Mouse (Mus musculus): Measurements from ENCODE around the gene Ucn2. TPM values are rescaled to one million over a fixed set of nuclear protein-coding genes. Genes with fewer than 3 reads are reported as not detected.

Gene Ucn2
- under 1 TPM; 0.33 to 0.40 TPM for total RNA-seq (2021)

DNA sequence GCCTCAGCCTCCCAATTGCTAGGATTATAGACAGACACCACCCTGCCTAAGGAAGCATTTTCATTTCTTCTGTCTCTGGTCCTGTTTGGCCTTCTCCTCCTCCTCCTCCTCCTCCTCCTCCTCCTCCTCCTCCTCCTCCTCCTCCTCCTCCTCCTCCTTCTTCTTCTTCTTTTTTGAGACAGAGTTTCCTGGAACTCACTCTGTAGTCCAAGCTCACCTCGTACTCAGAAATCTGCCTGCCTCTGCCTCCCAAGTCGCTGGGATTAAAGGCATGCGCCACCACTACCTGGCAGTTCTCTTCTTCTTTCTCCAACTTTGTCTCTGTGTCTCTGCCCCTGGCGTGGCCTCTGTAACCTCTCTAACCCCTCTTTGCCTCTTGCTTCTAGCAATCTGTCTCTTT lies at the start of gene Ucn2:
Gene Ucn2 (plus strand): TSS at position 301 of the 400 bp plus-strand sequence.
- no peak for DNase-seq

DNA sequence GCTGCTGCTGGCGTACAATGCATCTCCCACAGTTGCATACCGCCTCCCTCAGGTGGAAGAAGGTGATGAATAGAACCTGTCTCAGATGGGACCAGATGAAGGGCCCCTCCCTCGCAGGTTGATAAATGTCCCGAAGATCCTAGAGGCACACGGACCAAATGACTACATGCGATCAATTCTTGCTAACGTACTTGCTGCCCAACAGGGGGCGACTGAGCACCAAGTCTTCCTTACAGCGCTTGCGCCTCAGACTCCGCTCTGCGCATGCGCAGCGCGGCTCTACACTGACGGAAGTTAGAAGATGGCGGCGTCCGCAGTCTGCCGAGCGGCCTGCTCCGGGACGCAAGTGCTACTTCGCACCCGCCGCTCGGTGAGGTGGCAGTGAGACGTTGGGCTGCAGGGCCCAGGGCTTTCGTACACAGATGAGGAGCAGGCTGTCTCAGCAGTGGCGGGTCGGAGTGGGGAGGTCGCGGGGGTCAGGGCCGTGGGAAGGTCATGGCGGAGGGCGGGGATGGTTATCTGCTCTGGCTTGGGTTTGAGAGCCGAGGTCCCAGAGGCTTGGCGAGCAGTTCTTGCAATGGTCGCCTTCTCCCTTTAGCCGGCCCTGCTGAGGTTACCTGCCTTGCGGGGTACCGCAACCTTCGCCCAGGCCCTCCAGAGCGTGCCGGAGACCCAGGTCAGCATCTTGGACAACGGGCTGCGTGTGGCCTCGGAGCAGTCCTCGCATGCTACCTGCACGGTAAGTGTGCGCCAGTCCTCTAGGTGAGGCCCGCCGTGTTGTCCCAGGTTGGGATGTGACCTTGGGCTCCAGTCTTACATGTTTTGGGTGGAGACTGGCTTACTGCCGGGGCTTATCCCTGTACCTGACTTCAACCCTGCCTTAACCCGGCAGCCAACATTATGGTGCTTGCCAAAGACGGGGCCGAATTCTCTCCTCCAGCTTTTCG lies 49.1 kb upstream of the Ucn2 start, which contains the start of gene Uqcrc1:
Gene Uqcrc1 (plus strand): TSS at position 216 of the 947 bp plus-strand sequence.
- DNase-seq: peak; percentile 90 to 92

DNA sequence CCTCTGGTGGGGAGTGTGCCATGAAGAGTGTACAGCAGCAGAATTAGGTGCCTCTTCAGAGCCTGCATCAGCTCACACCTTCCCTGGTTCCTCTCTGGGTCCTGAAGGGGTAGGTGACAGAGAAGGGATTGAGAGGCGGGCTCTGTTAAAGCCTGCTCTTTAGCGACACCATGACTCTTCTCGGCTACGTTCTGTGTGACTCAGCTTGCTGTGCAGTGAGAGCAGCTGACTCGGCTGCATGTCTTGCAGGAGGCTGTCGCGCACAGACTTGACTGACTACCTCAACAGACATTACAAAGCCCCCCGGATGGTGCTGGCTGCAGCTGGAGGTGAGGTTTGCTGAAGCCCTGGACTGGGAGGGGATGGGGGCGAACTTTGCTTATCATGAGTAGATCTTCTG lies 40.7 kb upstream of the Ucn2 start:
- DNase-seq: no peak

DNA sequence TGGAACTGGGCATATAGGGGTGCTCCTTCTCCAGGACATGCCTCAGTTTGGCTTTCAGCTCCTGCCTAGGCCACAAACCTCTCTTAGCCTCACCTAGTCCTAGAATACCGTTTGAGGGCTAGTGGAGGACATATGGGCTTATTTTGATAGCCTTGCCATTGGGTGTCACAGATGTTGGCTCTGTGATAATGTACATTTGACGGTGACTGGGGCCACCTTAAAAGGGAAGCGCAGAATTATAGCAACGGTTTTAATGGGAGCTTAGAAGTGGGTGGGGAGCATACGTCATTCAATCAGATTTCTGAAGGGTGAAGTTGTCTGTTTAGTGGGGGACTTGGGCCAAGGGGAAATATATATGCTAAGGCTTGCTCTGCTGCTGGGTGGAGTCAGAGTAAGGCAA lies 40.2 kb upstream of the Ucn2 start:
- DNase-seq: no peak

DNA sequence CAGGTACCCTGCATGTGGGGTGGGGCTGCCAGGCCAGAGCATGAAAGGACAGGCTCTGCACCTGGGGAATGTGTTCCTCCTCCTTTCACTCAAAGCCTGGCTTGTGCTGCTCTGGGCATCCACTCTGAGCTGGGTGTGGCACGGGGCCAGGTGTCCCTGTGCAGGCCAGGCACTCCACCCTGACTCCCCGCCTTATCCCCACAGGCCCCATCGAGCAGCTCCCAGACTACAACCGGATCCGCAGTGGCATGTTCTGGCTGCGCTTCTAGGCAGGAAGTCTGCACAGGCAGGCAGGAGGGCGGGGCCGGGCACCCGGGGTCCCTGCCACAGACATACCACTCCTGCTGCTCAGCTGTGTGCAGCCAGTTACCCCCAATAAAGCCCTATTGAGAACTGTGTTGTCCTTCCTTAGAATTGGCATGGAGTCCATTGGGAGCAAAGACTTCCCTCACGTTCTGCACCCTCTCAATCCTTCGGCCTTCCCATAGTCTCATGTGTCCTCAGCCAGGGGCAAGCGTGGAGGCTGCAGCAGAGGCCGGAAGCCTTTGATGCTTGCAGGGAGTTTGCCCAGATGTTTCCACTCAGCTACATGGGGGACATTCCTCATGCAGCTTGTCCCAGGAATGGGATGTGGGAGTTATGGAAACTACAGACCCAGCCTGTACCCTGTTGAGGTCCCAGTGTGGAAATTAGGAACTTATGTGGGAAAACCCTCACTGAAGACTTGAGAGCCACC lies 36.4 kb upstream of the Ucn2 start:
- DNase-seq: no peak

DNA sequence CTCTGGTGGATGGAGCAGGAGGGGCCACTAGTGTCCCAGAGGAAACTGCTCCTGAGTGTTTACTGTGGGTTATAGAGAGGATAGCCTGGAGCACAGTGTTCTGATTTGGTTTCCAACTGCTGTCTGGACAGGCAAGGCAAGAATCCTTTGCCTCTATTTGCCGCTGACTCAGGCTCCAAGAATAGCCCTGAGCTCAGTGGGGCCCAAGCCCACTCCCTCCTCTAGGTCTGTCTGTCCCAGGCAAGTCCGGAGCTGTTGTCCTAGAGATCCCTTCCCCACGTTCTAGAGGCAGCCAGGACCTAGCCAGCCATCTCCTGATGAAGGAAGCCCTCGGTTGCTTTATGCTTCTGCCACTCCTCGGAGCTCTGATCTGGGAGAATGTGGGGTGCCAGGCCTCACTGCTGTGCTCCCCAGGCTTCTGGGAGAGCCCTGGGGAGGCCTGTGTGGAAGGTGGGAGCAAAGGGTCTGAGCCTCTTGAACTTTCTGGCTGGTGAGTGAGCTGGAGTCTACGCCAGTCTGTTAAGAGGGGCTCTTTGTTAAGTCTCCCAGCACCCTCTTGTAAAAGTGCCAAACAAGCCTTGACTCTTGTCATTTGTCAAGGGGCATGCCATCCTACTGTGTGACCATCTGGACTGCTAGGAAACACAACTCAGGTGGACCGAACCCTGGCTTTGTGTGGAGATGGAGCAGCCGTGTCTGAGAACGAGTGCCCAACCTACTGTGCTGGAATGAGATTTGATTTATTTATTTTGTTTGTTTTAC lies 35.7 kb upstream of the Ucn2 start:
- DNase-seq: no peak

DNA sequence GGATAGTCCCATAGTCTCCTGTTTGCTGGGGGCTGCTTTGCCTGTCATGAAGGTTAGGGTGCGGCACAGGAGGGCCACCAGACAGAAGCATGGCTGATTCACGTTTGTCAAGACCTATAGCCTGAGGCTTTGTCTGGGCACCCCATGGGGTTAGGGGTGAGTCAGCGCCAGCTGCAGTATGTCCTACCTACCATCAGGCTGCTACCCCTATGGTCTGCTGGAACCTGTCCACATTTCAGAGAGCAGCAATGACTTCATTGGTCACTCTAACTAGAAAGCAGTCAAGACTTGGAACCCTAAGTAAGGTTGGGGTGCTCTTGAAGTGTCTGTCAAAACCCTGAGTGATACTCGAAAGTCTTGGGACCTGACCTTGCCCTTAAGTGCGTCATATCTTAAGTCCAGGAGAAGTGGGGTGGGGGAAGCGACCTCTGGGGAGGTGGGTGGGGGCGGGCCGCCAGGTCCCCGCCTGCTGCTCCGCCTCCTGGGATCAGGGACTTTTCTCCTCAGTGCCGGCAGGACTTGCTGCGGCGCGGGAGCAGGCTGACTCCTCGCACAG lies 32.7 kb upstream of the Ucn2 start, which contains the start of gene Col7a1:
Gene Col7a1 (plus strand): TSS at position 506 of the 556 bp plus-strand sequence.
- DNase-seq: no peak

DNA sequence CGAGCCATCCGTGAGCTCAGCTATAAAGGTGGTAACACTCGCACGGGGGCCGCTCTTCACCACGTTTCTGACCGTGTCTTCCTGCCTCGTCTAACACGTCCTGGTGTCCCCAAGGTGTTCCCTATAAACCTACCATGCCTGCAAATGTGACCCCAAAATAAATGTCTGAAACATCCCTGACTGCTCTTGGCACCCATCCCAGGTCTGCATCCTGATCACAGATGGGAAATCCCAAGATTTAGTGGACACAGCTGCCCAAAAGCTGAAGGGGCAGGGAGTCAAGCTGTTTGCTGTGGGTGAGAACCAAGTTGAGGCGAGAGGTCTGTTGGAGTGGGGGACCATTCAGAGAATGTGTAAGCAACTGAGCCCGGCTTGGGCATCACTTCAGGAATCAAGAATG lies 30.6 kb upstream of the Ucn2 start:
- DNase-seq: no peak

DNA sequence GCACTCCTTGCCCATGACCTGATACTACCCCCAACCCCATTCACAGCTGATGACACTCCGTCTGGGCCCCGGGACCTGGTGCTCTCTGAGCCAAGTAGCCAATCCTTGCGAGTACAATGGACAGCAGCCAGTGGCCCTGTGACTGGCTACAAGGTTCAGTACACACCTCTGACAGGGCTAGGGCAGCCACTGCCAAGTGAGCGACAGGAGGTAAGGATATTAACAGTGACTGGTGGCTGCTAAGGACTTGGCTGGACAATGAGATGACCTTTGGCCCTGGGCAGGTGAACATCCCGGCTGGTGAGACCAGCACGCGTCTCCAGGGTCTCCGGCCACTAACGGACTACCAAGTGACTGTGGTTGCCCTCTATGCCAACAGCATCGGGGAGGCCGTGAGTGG lies 30.0 kb upstream of the Ucn2 start:
- DNase-seq: no peak

DNA sequence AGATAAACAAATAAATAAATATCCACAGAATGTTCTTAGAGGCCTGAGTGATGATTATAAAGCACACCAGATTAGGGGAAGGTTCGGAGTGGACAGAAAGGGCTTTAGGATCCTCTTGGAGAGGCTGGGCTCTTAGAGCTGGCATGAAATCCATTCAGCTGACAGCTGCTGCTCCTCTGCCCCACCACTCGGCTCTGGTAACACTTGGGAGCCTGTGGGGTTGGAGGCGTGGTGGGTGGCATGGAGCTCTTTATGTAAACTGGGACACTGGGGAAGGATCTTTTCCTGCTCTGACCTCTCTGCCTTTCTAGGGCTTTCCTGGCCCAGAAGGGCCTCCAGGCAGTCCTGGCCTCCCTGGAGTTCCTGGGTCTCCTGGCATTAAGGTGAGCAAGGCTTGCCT lies 22.2 kb upstream of the Ucn2 start:
- no peak for DNase-seq

DNA sequence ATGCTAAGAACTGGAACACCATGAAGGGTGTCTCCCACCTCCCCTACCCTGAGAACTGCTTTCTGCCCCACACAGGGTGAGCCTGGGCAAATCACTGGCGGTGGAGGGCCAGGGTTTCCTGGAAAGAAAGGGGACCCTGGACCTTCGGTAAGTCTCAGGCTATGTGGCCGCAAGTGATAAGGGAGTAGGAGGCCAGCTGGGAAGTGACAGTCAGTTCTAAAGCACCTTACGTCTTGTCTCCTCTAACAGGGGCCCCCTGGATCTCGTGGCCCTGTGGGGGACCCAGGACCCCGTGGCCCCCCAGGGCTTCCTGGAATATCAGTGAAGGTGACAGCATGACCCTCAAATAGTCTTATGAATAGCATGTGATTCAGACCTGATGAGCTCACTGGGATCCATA lies 21.5 kb upstream of the Ucn2 start:
- DNase-seq: no peak

DNA sequence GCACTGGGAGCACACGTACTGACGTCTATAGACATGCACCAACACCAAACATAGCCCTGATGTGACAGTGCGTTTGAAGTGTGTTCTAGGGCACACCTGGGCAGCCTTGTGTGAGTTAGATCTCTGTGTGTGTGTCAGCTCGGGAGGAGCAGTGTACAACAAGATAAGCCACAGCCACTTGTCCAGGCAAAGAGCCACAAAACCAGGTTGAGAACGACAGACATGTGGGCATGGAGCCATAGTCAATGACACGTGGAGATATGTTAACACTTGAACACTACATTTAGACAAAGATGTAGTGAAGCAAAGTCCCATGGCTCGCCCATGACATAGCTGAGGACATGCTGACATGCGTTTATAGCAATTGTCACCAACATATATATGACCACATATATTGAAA lies 15.2 kb upstream of the Ucn2 start:
- DNase-seq: no peak

DNA sequence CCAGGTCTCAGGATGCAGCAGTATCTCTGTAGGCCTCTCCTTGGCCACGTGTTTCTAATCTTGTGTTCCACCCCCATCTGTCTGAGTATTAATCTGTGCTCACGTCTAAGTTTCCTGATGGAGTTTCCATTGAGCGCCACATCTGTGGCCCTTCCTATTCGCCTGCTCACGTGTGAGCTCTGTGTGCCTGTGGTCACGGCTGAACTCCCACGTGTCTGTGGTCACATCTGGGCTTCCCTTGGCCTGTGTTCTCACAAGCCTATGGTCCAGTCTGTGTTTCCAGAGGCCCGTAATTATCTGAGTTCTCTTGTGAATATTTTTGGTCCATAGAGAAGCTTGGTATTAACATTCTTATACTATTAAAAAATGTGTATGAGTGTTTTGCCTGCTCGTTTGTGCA lies 9.3 kb upstream of the Ucn2 start:
- no peak for DNase-seq

DNA sequence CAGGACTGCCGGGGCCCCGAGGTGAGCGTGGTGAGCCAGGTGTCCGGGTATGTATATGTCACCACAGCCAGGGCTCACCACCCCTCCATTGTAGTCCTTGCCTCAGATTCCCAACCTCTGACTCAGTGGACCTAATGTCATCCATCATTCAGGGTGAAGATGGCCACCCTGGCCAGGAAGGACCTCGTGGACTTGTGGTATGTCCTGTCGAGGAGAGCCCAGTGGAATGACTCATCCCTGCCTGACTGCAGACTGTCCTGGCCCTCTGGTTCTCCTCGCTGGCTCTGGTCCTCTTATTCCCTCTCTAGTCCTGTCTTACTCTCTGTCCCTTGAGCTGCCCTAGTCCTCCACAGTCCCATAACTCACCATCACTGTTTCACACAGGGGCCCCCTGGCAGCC lies 7.8 kb upstream of the Ucn2 start:
- DNase-seq: no peak

DNA sequence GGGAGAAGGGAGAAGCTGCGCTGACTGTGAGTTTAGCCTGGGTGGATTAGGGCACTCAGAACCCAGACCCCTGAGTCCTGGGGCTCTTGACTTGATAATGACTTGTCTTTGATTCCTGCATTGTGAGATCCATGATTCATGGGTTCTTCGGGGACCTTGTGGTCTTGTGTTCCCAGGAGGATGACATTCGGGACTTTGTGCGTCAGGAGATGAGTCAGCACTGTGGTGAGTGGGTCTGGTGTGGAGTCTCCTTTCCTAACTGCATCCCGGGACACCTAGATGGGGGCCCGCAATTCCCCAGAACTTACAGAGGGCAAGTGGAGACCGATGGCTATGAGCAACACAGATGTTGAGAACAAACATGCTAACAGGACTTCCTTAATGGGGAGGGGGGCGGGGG lies 3.3 kb upstream of the Ucn2 start:
- no peak for DNase-seq

DNA sequence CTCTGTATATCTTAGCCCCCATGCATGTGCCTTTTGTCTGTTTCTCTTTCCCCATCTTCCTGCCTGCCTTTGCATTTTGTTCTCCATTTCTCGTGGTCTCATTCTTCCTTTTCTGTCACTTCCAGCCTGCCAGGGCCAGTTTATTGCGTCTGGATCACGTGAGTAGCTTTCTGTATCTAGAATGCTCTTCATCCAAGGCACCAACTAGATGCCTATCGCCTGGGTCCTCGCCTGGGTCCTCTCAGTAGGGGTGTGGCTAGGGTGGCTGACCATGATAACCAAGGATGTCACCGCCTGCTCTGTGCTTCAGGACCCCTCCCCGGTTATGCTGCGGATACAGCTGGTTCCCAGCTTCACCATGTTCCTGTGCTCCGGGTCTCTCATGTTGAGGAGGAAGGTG lies 2.6 kb upstream of the Ucn2 start:
- no peak for DNase-seq

DNA sequence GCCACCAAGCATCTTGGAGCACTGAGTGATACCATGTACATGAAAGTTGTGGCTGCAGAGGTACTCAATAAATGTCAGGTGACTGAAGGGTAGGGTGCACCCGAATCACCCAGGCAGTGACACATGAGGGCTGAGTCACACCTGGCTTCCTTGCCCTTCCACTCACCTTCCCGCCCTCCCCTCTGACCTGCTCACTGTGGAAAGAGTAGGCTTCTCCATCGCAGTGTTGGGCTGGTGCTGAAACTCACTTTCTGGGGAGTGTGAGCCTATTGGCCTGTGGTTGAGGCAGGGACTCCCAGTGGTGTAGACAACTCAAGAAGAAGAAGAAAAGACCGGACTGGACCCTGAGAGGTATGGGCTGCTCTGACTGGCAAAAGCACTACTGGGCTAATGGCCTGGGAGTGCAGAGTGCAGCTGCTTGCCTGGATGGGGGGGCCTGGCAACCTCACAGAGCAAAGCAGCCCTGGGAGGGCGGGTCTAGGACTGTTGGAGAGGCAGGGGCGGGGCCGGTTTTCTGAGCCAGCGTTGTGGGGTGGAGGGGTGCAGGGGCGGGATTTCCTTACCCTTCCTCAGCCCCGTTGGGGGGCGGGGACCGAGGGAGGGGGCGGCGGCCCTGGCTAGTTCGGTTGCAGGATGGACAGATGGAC lies 2.0 kb downstream of the Ucn2 start:
- no peak for DNase-seq

DNA sequence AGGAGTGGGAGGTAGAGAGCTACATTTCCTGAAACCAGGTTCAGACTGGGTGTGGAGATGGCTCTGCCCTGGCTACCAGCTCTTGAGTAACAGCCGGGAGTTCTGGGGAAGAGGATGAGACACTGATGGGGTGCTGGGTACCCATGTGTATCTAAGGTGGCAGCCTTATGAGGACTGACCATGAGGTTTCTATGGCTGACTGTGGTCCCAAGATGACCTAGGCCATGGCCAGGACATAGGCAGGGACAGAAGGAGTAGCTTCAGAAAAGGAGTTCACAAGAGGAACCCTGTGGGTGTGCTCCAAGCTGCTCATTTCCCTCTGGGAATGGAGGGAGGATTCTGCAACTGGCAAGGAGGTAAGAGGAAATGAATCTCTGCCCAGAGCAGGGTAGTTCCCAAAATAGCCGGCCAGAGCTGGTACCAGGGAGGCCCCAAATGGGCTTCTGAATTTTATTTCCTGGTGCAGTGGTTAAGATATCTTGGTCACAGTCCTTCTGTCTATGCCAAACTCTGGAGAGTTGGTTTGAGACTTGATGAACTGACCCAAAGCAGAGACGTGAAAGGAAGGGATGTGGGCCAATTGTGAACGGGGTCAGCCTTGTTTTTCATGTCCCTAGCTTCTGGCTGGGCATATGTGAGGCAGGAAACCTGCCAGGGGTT lies 4.1 kb downstream of the Ucn2 start:
- DNase-seq: no peak

DNA sequence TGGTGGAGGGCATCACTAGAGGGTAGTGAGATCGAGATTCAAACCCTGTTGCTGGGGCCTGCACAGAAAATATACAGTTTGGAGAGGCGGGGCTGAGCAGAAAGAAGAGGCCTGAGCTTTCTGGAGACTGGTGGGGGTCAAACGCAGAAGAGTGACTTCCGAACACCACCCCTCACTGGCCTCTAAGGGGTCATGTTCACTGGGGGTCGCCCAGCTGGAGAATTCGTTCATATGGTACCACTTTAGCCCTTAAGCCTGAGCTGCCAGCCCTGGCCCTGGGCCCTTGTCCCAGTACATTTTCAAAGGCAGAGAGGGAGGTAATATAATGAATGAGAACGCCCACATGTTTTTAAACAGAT lies 4.6 kb downstream of the Ucn2 start:
- peak in 1 of 2 experiments; percentile 30 for DNase-seq

DNA sequence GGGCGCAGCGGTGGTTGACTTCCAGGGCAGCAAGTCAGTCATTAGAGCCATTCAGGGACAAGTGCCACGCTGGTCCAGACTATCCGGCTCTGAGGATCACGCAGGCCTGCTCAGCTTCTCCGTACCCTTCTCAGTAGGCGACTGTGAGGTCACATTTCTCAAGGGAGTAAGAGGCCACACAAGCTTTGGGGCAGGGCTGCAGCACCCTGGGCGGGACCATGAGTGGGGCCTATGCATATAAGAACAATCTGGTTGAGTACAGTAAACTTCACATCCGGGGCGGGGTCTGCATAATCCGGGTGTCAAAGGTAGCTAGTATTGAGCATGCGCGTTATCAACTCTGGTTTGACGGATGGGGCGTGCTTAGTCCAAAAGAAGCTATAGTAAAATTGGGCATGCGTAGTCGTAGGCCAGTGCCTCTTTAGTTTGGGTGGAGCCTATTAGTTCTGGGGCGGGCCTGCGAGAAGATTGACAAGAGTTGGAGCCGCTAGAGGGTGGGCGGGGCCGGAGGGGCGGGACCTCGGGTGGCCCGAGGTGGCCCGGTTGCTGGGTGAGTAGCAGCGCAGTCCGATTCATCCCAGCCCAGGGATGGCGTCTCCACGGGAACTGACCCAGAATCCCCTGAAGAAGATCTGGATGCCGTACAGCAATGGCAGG lies 5.7 kb downstream of the Ucn2 start, which contains the start of gene Pfkfb4:
Gene Pfkfb4 (plus strand): TSS at position 351 of the 657 bp plus-strand sequence.
- DNase-seq: peak; percentile 87 to 89

DNA sequence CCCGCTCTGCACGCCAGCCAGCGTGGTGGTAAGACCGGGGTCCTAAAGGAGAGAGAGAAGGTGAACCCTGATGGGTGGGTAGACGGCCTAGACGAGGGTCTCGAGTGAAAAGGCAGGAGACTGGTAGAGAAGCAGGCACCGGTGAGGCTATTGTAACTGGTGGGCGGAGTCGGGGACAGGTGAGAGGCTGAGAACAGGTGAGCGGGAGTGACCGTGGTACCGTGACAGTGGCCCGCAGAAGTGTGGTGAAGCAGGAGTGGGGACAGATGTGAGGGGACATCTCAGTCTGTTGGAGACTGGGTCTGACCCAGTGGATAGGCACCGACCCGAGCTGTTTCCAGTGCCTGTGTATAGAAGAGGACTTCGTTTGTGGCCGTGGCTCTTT lies 6.3 kb downstream of the Ucn2 start:
- no peak for DNase-seq
